Mouse (Mus musculus) heart, embryonic 10.5 days (tissue): ENCODE measurements around the gene Myh2. TPM values are rescaled to one million over a fixed set of nuclear protein-coding genes. Genes with fewer than 3 reads are reported as not detected.

Experiments used
- DNase-seq: peaks from one replicate; pipeline ENCODE4 v3.0.0-alpha.2; 2017; ENCODE audit warnings: low spot score
- H3K27ac ChIP-seq: fragments of 300-500 bp; sonication (generic); 2 replicates; pipeline ENCODE4 v1.5.1; 2016; ENCODE audit warnings: mild to moderate bottlenecking
- H3K27me3 ChIP-seq: fragments of 300-500 bp; sonication (generic); 2 replicates; pipeline ENCODE4 v1.6.1; 2016; ENCODE audit warnings: mild to moderate bottlenecking; ENCODE audit not compliant: poor library complexity, insufficient read depth, severe bottlenecking
- H3K36me3 ChIP-seq: fragments of 300-500 bp; sonication (generic); 2 replicates; pipeline ENCODE4 v1.6.1; 2016; ENCODE audit warnings: mild to moderate bottlenecking, moderate library complexity
- H3K4me1 ChIP-seq: fragments of 300-500 bp; sonication (generic); 2 replicates; pipeline ENCODE4 v1.6.1; 2016; ENCODE audit warnings: mild to moderate bottlenecking
- H3K4me3 ChIP-seq: fragments of 300-500 bp; sonication (generic); 2 replicates; pipeline ENCODE4 v1.5.1; 2016; ENCODE audit warnings: mild to moderate bottlenecking, moderate library complexity
- H3K9me3 ChIP-seq: fragments of 300-500 bp; sonication (generic); 2 replicates; pipeline ENCODE4 v1.6.1; 2016; ENCODE audit warnings: mild to moderate bottlenecking, moderate library complexity
- WGBS: fragments of 180-500 bp; shearing (Covaris S2); methylation state at CpG from one replicate; pipeline ENCODE4 v1.1.7; 2016; 5-methylcytosine and 5-hydroxymethylcytosine counted together
- polyA plus RNA-seq: library from polyadenylated mRNA; unstranded; fragments of >200 nt; fragmentation: Nextera tagmentation; extraction: Ambion mirVana; gene quantifications from 2 replicates; pipeline ENCODE4 v1.2.1, GENCODE M21; 2016

Gene Myh2
- polyA plus RNA-seq, 1 experiment from 2014 or later: not detected

DNA sequence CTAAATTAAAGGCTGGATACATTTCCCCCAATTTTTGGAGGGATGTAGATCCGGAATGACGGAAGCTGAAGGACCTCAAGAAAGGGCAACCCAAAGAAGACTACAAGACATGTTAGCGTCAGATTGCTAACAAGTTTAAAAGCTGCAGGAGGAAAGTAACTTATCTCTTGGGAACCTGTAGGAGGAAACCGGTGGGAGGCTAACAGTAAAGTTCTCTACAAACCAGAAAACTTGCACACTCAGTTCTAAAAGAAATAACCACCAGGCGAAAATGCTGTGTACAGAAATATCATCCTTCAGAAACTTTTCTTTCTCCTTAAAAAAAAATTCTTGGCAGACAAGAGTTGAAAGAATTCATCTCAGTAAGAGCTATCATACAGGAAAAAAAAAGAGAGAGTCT, 58.3 kb downstream of the Myh2 start:
- H3K36me3 ChIP-seq: no peaks in the 10 kb centered on the region
- no peak for DNase-seq
- no peaks in the 10 kb centered on the region for H3K9me3 ChIP-seq
- WGBS: 74% methylated on average over 5 of the region's 5 CpGs
- H3K4me1 ChIP-seq: 0 out of 2 replicates have a peak, but pooled peaks cover 4% of the 10 kb centered on the region
- no peak overlapping the region for H3K27ac ChIP-seq
- no peak overlapping the region for H3K4me3 ChIP-seq
- no peaks in the 10 kb centered on the region for H3K27me3 ChIP-seq

DNA sequence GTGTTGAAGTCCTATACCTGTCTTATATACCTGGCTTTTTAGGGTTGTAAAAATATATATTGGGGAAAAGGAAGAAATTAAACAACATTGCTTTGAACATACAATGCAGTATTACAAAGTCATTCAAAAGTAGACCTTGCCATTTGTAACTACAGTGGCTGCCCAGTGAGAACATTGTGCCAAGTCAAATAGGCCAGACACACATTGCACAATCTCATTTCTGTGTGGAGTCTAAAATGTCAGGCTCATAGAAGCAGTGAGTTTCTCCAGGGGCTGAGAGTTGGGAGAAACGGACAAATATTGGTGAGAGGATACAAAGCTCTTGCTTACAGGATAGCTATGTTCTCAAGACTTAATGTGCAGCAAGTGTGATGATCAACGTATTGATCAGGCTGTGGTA, 59.1 kb downstream of the Myh2 start:
- 75% methylated on average over 2 of the region's 2 CpGs for WGBS
- H3K4me3 ChIP-seq: no peak overlapping the region
- H3K27ac ChIP-seq: no peak overlapping the region
- no peak for DNase-seq
- H3K27me3 ChIP-seq: no peaks in the 10 kb centered on the region
- H3K9me3 ChIP-seq: no peaks in the 10 kb centered on the region
- H3K36me3 ChIP-seq: no peaks in the 10 kb centered on the region
- 0 out of 2 replicates have a peak, but pooled peaks cover 4% of the 10 kb centered on the region for H3K4me1 ChIP-seq

DNA sequence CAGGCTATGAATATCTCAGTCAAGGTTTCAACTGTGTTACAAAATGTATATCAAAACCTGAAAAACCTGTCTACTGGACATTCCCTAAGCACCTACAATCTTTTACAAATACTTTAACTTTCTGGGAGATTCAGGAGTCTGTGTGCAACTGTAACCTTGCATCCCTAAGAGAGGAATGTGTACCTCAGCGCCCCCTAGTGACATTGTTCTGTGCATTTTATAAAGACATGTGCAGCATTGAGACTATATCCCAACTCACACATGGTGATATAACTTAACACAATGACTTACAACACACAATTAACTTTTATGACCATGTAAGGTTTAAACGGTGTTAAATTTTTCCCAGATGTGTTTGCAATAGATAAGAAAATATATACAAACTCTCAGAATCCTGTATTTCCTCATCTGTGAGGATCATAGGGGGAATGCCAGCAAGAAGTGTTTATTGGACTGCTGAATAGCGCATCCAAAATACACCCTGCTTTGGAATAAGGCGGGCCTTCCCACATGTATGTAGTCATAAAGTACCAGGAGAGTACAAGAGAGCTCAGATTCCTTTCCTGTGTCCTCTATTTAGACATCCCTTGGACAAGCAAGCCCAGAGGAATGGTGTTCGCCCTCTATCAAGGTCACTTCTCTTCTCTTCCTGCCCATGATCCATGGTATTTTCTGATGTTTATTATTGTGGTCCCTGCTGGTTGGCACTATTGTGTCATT, 65.0 kb downstream of the Myh2 start:
- H3K27ac ChIP-seq: no peak overlapping the region
- H3K27me3 ChIP-seq: no peaks in the 10 kb centered on the region
- H3K4me1 ChIP-seq: no peaks in the 10 kb centered on the region
- no peaks in the 10 kb centered on the region for H3K36me3 ChIP-seq
- H3K9me3 ChIP-seq: no peaks in the 10 kb centered on the region
- no peak for DNase-seq
- no peak overlapping the region for H3K4me3 ChIP-seq
- 58% methylated on average over 5 of the region's 5 CpGs for WGBS

DNA sequence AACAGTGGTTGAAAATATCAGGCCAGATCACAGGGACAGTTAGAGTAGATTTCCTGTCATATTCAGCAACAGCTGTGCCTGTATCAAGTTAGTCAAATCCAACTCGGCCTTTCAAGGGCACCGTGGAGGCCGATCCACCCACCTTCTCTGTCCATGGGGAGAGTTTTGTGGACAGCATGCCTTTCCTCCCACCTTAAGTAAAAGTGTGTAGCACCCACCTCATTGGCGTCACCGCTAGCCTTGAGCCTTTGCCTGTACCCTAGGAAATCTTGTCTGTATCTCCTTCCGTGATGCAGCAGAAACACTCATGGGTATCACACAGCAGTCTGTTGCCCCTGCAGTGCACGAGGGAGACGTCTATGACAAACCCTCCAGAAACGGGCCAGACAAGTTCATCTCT, 66.0 kb downstream of the Myh2 start:
- H3K36me3 ChIP-seq: no peaks in the 10 kb centered on the region
- H3K4me3 ChIP-seq: no peak overlapping the region
- 84% methylated on average over 9 of the region's 9 CpGs for WGBS
- H3K9me3 ChIP-seq: no peaks in the 10 kb centered on the region
- no peak overlapping the region for H3K27ac ChIP-seq
- no peaks in the 10 kb centered on the region for H3K4me1 ChIP-seq
- no peak for DNase-seq
- no peaks in the 10 kb centered on the region for H3K27me3 ChIP-seq

DNA sequence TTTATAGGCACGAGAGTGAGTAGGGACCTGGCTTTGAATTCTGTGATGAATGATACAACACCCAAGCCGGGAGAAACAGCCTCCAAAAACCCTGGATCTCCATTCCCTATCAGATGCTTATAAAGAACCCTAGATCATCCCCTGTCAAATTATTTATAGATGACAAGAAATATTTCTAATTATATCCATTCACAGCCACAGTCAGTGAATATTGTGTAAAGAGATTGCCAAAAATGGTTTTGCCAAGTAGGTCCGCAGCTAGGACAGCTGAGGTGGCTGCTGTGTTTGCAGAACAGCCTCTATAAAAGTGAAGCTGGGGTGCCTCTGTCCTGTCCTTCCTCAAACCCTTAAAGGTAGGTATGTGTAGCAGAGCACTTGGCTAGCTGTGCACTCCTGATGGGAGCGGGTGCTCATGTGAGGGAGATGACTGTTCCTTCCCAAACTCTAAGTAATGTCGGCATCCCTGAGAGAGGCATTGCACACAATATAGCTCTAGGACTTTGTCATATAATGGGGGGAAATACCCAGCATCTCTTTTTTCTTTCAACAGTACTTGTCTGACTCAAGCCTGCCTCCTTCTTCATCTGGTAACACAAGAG, 66.8 kb downstream of the Myh2 start, which contains the start of gene Myh4:
Gene Myh4 (plus strand): TSS at position 549 of the 599 bp plus-strand sequence.
- Histone ChIP-seq H3K9me3 (no peaks in the 10 kb centered on the region), H3K4me1 (no peaks in the 10 kb centered on the region), H3K4me3 (no peak within 1 kb of the TSS), H3K27ac (no peak within 1 kb of the TSS), H3K27me3 (no peaks in the 10 kb centered on the region), H3K36me3 (no peaks in the 10 kb centered on the region)
- 80% methylated on average over 5 of the region's 5 CpGs for WGBS
- DNase-seq: no peak

DNA sequence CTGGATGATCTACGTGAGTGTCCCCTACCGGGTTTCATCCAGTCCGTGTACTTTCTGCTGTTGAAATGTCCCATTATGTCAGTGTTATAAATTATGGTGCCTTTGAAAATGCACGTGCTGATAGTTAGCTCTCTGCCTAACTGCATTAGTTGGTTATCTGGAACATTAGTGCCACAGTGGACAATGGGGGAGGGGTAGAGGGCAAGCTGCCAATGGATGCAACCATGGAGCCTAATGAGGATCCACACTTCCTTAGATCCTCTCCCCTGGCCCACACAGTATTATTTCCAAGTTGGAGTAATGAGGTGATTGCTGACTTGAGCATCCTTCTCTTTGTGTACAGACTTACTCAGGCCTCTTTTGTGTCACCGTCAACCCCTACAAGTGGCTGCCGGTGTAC, 70.2 kb downstream of the Myh2 start:
- H3K4me3 ChIP-seq: no peak overlapping the region
- H3K36me3 ChIP-seq: no peaks in the 10 kb centered on the region
- H3K27me3 ChIP-seq: no peaks in the 10 kb centered on the region
- no peaks in the 10 kb centered on the region for H3K4me1 ChIP-seq
- H3K9me3 ChIP-seq: no peaks in the 10 kb centered on the region
- DNase-seq: no peak
- WGBS: 85% methylated on average over 6 of the region's 6 CpGs
- no peak overlapping the region for H3K27ac ChIP-seq

Other genes with a start within 250 kb of the Myh2 start
- gene Tmem238l, start 214.4 kb upstream of the Myh2 start, polyA plus RNA-seq: 0.28 TPM in 1 of 2 replicates, not detected in the other
- 1.7 and 1.8 TPM in 2 replicates for gene Tmem220, start 145.9 kb upstream of the Myh2 start, polyA plus RNA-seq
- gene Adprm, start 118.4 kb upstream of the Myh2 start, polyA plus RNA-seq: 21.7 and 22.6 TPM in 2 replicates
- gene Sco1, start 118.4 kb upstream of the Myh2 start, polyA plus RNA-seq: 21.7 and 26.6 TPM in 2 replicates
- gene Myh3, start 92.7 kb upstream of the Myh2 start, polyA plus RNA-seq: 0.04 TPM in 2 replicates
- gene Myh1, start 29.0 kb downstream of the Myh2 start, polyA plus RNA-seq: 0.04 and 0.18 TPM in 2 replicates
- gene Myh4, start 67.0 kb downstream of the Myh2 start, polyA plus RNA-seq: 0.02 TPM in 1 of 2 replicates, not detected in the other
- gene Myh8, start 106.1 kb downstream of the Myh2 start, polyA plus RNA-seq: 0.02 TPM in 1 of 2 replicates, not detected in the other
- gene Myh13, start 150.6 kb downstream of the Myh2 start, polyA plus RNA-seq: 0.06 TPM in 1 of 2 replicates, not detected in the other